ENCODE assay signal across 14 mouse cellular contexts in the genomic region with DNA sequence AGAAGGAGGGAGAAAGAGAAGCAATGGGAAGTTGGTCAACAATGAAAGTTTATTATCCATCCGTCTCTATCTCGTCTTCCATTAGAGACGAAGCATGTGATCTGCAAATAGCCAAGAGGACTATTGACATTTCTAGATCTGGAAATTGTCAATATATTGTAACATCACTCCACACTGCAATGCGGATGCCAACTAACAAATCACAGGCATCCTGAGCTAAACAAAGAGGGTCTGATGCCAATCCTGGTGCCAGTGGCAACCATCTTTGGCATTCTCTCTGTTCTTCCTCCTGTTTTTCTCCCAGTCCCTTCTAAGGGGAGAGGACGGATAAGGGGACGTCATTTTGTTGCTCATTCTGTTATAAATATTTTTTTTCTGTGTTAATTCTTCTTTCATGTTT.
DNase-seq lines count a peak whose midpoint lies in the region; ATAC-seq and TF ChIP-seq lines count a peak whose summit lies in the region.
"Had no signal": no experiment of that assay in that cellular context is flagged by ENCODE, and none has a peak within 500 bp of the region (broad histone marks: within the 10 kb centered on the region; RNA-seq: fewer than 3 reads in every experiment).

No protein-coding gene starts in this region.

- DNase-seq in hindbrain, embryonic 11.5 days (ENCODE audit: low spot score): no peak
- DNase-seq in lung, postnatal 10 days: no peak
- peak; percentile 88 for DNase-seq in forebrain, postnatal 0 days
- no peak for DNase-seq in thymus, postnatal 4 days
- DNase-seq in urinary bladder, postnatal 10 days (ENCODE audit: low spot score): no peak
- DNase-seq: cerebellum, adult 11 months; gastrocnemius, postnatal 36 days; kidney, adult 9 months; thymus, adult 2 months had no signal

- no peak for ATAC-seq in hindbrain, embryonic 13.5 days (ENCODE audit: low FRiP score)
- ATAC-seq in hindbrain, embryonic 11.5 days (ENCODE audit: low FRiP score): no peak
- no peak for ATAC-seq in lung, embryonic 15.5 days (ENCODE audit: borderline replicate concordance, extremely low read depth, low FRiP score, low TSS enrichment)
- ATAC-seq in forebrain, postnatal 0 days: peak; percentile 54
- no peak for ATAC-seq in neural tube, embryonic 13.5 days (ENCODE audit: low read depth)
- ATAC-seq: liver, embryonic 12.5 days had no signal

- no peaks in the 10 kb centered on the region for H3K27me3 ChIP-seq in hindbrain, embryonic 13.5 days
- H3K27me3 ChIP-seq in hindbrain, embryonic 11.5 days (ENCODE audit: control insufficient read depth, insufficient read depth, low read length): no peaks in the 10 kb centered on the region; the same call in 1 of the 2 replicates
- no peaks in the 10 kb centered on the region for H3K27me3 ChIP-seq in lung, embryonic 15.5 days
- no peaks in the 10 kb centered on the region for H3K27me3 ChIP-seq in forebrain, postnatal 0 days (ENCODE audit: insufficient read depth, low read length)
- no peaks in the 10 kb centered on the region for H3K27me3 ChIP-seq in neural tube, embryonic 13.5 days
- H3K27me3 ChIP-seq: heart, embryonic 12.5 days had no signal

- TF ChIP-seq CTCF in forebrain, postnatal 0 days (IDR thresholded peaks at IDR 0.05; ENCODE audit: low read depth): no peak

- peak overlapping the region; percentile 82 for H3K27ac ChIP-seq in hindbrain, embryonic 13.5 days
- H3K27ac ChIP-seq in hindbrain, embryonic 11.5 days (ENCODE audit: low read depth, low read length): no peak overlapping the region
- H3K27ac ChIP-seq in lung, embryonic 15.5 days: no peak overlapping the region
- H3K27ac ChIP-seq in forebrain, postnatal 0 days (ENCODE audit: low read depth, low read length): peak overlapping the region; percentile 80
- peak overlapping the region; percentile 82 for H3K27ac ChIP-seq in neural tube, embryonic 13.5 days (replicated peaks)
- H3K27ac ChIP-seq: liver, embryonic 12.5 days had no signal

- H3K4me2 ChIP-seq in hindbrain, embryonic 13.5 days: peak overlapping the region; percentile 57
- no peak overlapping the region for H3K4me2 ChIP-seq in hindbrain, embryonic 11.5 days (replicated peaks; ENCODE audit: low read depth, low read length)
- H3K4me2 ChIP-seq in lung, embryonic 15.5 days: peak overlapping the region; percentile 52; the same call in 1 of the 2 replicates
- peak overlapping the region; percentile 92 for H3K4me2 ChIP-seq in forebrain, postnatal 0 days (ENCODE audit: low read depth)
- peak overlapping the region; percentile 77 for H3K4me2 ChIP-seq in neural tube, embryonic 13.5 days
- H3K4me2 ChIP-seq: heart, embryonic 12.5 days; liver, embryonic 12.5 days had no signal

- H3K9me3 ChIP-seq in hindbrain, embryonic 13.5 days: no peaks in the 10 kb centered on the region
- H3K9me3 ChIP-seq in hindbrain, embryonic 11.5 days (ENCODE audit: control insufficient read depth, low read length): no peaks in the 10 kb centered on the region
- no peaks in the 10 kb centered on the region for H3K9me3 ChIP-seq in lung, embryonic 15.5 days
- H3K9me3 ChIP-seq in forebrain, postnatal 0 days (ENCODE audit: low read length): no peaks in the 10 kb centered on the region
- H3K9me3 ChIP-seq in neural tube, embryonic 13.5 days: no peaks in the 10 kb centered on the region
- H3K9me3 ChIP-seq: heart, embryonic 12.5 days; liver, embryonic 12.5 days had no signal

- H3K9ac ChIP-seq in hindbrain, embryonic 13.5 days: peak overlapping the region; percentile 68
- no peak overlapping the region for H3K9ac ChIP-seq in hindbrain, embryonic 11.5 days (ENCODE audit: low read depth, low read length)
- no peak overlapping the region for H3K9ac ChIP-seq in lung, embryonic 15.5 days
- peak overlapping the region; percentile 92 for H3K9ac ChIP-seq in forebrain, postnatal 0 days
- peak overlapping the region; percentile 58; the same call in 1 of the 2 replicates for H3K9ac ChIP-seq in neural tube, embryonic 13.5 days
- H3K9ac ChIP-seq: heart, embryonic 12.5 days; liver, embryonic 12.5 days had no signal

- H3K4me3 ChIP-seq in hindbrain, embryonic 13.5 days: peak overlapping the region; percentile 35
- no peak overlapping the region for H3K4me3 ChIP-seq in hindbrain, embryonic 11.5 days (ENCODE audit: low read depth, low read length)
- no peak overlapping the region for H3K4me3 ChIP-seq in lung, embryonic 15.5 days
- H3K4me3 ChIP-seq in forebrain, postnatal 0 days (ENCODE audit: low read depth, low read length): peak overlapping the region; percentile 79
- peak overlapping the region; percentile 30 for H3K4me3 ChIP-seq in neural tube, embryonic 13.5 days
- H3K4me3 ChIP-seq: heart, embryonic 12.5 days; liver, embryonic 12.5 days had no signal

- H3K4me1 ChIP-seq in hindbrain, embryonic 13.5 days (replicated peaks): peaks cover 54% of the 10 kb centered on the region
- no peaks in the 10 kb centered on the region for H3K4me1 ChIP-seq in hindbrain, embryonic 11.5 days (replicated peaks; ENCODE audit: control insufficient read depth, insufficient read depth, low read length)
- H3K4me1 ChIP-seq in lung, embryonic 15.5 days: peaks cover 84% of the 10 kb centered on the region
- peaks cover 11% of the 10 kb centered on the region; the same call in 1 of the 2 replicates for H3K4me1 ChIP-seq in forebrain, postnatal 0 days (ENCODE audit: insufficient read depth)
- peaks cover 78% of the 10 kb centered on the region for H3K4me1 ChIP-seq in neural tube, embryonic 13.5 days (replicated peaks)
- H3K4me1 ChIP-seq: liver, embryonic 12.5 days had no signal

- peaks cover 7% of the 10 kb centered on the region for H3K36me3 ChIP-seq in hindbrain, embryonic 13.5 days
- peaks cover 6% of the 10 kb centered on the region for H3K36me3 ChIP-seq in hindbrain, embryonic 11.5 days (ENCODE audit: control insufficient read depth, insufficient read depth, low read length)
- peaks cover 21% of the 10 kb centered on the region for H3K36me3 ChIP-seq in lung, embryonic 15.5 days
- peaks cover 7% of the 10 kb centered on the region for H3K36me3 ChIP-seq in forebrain, postnatal 0 days (ENCODE audit: insufficient read depth)
- peaks cover 14% of the 10 kb centered on the region; the same call in 1 of the 2 replicates for H3K36me3 ChIP-seq in neural tube, embryonic 13.5 days

- WGBS in hindbrain, embryonic 13.5 days: 70% methylated on average over 6 of the region's 6 CpGs
- 92% methylated on average over 6 of the region's 6 CpGs for WGBS in hindbrain, embryonic 11.5 days
- 71% methylated on average over 6 of the region's 6 CpGs for WGBS in lung, embryonic 15.5 days
- 32% methylated on average over 6 of the region's 6 CpGs for WGBS in forebrain, postnatal 0 days
- WGBS in neural tube, embryonic 13.5 days: 64% methylated on average over 6 of the region's 6 CpGs

Comparison
In these comparisons a context has a peak if more than half of its experiments do, and no peak if none do; other contexts are left out.
1. H3K27ac ChIP-seq: peak in hindbrain, embryonic 13.5 days (single experiment), forebrain, postnatal 0 days (single experiment) and neural tube, embryonic 13.5 days (single experiment); none in hindbrain, embryonic 11.5 days (single experiment) and lung, embryonic 15.5 days (single experiment).
2. H3K4me3 ChIP-seq: peak in hindbrain, embryonic 13.5 days (single experiment), forebrain, postnatal 0 days (single experiment) and neural tube, embryonic 13.5 days (single experiment); none in hindbrain, embryonic 11.5 days (single experiment) and lung, embryonic 15.5 days (single experiment).
3. H3K9ac ChIP-seq: peak in hindbrain, embryonic 13.5 days (single experiment), forebrain, postnatal 0 days (single experiment) and neural tube, embryonic 13.5 days (single experiment); none in hindbrain, embryonic 11.5 days (single experiment) and lung, embryonic 15.5 days (single experiment).